Mouse (Mus musculus) left cerebral cortex, adult 6 months (tissue): ENCODE data around the gene Dnajc27. TPM values are rescaled to one million over a fixed set of nuclear protein-coding genes. Genes with fewer than 3 reads are reported as not detected.

Experiments
- long read RNA-seq, 2 experiments: library from polyadenylated mRNA; unstranded; transcript quantifications; one replicate each; pipeline ENCODE4 v2.0.0; 2019 to 2020
- polyA plus RNA-seq: library from polyadenylated mRNA; unstranded; fragments of <200 nt; fragmentation: Nextera tagmentation; gene quantifications from 2 replicates; pipeline ENCODE4 v1.2.3, GENCODE M21; 2021

Gene Dnajc27
- 38.7 and 46.2 TPM in 2 replicates for polyA plus RNA-seq
- long read RNA-seq, experiment 1, full-length matches to known transcripts, result 429 of 548 reads
- long read RNA-seq, experiment 1, partial matches to known transcripts, result 69 of 548 reads
- long read RNA-seq, experiment 1, other reads (novel, unspliced or antisense), result 50 of 548 reads
- long read RNA-seq, experiment 2, full-length matches to known transcripts, result 15 of 56 reads
- long read RNA-seq, experiment 2, partial matches to known transcripts, result 2 of 56 reads
- long read RNA-seq, experiment 2, other reads (novel, unspliced or antisense), result 39 of 56 reads

DNA sequence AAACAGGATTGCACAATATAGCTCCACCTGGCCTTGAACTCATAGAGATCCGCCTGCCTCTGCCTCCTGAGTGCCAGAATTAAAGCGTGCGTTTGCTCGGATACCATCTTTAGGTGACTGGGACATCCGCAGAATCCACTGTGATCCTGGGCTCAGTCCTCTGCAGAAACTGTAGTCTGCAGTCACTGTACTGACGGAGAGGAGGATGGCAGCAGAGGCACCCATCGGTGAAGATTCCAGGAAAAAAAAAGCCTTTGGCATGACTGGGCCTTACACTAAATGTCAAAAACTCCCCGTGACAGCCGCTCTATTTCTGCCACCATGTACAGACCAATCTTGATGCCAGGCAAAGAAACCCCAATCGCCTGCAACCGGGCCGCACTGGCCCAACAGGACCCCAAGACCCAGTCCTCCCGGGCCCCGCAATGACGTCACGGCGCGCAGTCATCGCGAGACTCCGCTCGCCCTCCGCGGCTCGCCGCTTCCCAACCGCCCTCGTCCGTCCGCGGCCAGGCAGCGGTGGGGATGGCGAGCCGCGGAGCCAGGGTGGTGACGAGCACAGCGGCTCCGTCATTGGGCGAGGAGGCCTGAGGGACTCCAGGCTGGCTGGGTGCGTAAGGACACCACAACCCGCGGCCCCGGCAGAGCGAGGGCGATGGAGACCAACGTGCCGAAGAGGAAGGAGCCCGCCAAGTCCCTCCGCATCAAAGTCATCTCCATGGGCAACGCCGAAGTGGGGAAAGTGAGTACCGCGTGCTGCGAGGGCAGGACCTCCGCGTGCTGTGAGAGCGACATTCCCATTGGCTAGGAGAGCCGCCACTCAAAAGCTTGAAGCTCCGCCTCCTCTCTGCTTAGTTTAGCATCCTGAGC, at the start of gene Dnajc27:
TSS of gene Dnajc27 (plus strand) at position 452 of the 870 bp plus-strand sequence.

DNA sequence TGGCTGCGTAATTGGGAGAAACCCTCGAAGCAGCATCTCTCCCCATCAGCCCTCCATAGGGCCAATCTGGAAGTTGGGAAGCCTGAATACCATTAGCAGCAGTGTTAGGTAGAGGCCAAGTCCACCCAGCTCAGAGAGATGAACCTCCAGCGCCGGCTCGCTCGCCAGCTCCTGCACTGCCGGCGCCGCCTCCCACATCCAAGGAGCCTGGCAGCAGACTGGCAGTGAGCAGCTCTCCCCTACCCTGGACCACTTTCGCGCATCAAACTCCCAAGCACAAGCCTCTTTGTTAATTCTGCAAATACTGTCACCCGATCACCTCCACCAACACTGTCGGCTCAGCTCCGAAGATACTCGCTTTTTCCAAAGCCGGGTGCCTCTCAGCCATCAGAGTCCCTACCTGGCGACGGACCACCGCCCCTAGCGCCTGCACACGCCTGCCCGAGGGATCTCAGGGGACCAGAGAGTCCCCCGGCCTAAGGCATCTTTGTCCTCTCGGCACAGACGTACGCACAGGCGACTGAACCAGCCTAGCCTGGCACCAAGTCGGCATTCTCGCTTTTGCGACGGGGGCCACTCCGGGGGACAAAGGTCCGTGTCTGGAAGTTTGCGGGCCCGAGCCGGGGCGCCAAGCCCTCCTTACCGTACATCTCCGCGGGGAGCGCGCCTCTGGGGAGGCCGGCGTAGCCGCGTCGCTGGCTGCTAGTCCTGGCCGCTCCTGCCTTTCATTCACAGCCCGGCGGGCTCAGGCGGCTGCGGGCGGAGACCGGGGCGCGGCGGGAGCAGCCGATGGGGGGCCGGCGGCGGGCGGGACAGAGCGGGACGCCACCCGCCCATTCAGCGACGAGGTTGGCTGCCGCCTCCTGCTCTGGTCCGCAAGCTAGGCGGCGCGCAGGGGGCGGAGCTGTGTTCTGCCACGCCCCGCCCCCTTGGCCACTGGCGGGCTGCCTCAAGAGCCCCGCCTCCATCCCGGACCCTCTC, 44.0 kb upstream of the Dnajc27 start, which contains the start of gene Efr3b:
TSS of gene Efr3b (minus strand) at position 855 of the 981 bp plus-strand sequence.

DNA sequence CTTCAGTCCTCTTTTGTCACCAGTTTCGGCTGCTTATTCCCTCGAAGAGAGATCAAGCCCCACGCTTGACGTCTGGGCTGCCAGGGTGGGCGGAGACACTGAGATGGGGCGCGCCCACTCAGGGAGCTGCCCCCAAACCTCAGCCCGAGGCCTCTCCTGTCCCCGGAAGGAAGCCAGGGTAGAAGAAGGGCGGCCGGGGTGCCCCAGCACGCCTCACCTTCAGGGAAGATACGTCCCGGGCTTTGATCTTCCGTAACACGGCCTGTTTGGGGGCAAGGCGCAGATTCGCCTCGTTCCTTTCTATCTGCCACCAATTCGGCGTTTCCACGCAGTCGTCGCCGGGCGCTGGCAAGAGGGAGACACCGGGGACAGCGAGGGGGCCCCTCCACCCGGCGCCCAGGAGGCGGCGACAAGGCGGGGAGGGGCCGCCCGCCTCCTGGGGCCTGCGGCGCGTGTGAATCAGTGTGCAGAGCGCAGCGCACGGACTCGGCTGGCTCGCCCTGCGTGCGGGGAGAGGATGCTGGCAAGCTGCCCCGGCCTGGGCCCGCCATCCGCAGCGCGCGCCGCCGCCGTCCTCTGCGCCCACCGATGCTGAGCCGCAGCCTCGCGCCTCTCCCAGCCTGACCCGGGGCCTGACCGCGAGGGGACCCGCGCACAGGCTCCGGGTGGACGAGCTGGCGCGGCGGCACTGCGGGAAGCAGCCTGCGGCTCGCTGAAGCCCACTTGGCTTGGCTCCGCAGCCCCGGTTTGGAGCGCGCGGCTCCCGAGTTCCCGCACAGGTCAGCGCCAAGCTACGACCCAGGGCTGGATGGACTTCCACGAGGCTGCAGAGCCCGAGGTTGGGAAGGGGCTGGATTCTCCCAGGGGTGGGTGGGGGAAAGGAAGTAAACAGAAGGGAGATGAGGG, 50.8 kb downstream of the Dnajc27 start, which contains the start of gene Adcy3:
TSS of gene Adcy3 (plus strand) at position 163 of the 906 bp plus-strand sequence.

Other genes with a start within 250 kb of the Dnajc27 start
- 6.3 and 6.6 TPM in 2 replicates for gene Pomc, start 127.6 kb upstream of the Dnajc27 start, polyA plus RNA-seq
- 29.4 and 35.3 TPM in 2 replicates for gene Efr3b, start 43.7 kb upstream of the Dnajc27 start, polyA plus RNA-seq
- gene Adcy3, start 50.5 kb downstream of the Dnajc27 start, polyA plus RNA-seq, result 14.3 and 20.9 TPM in 2 replicates
- gene Ptrhd1, start 151.4 kb downstream of the Dnajc27 start, polyA plus RNA-seq, result 8.8 and 11.4 TPM in 2 replicates
- gene Cenpo, start 151.7 kb downstream of the Dnajc27 start, polyA plus RNA-seq, result 0.88 and 1.5 TPM in 2 replicates